Mouse (Mus musculus) CH12.LX (cell line): ENCODE measurements around the gene Rasl2-9. TPM values are rescaled to one million over a fixed set of nuclear protein-coding genes. Genes with fewer than 3 reads are reported as not detected.

Experiments
- DNase-seq: peaks from one replicate; pipeline ENCODE4 v3.0.0-alpha.2; 2013; ENCODE audit errors: extremely low read depth
- H3K27ac ChIP-seq: 2 replicates; pipeline ENCODE4 v1.5.1; 2012; ENCODE audit warnings: low read depth, mild to moderate bottlenecking, control low read depth, moderate library complexity; ENCODE audit not compliant: insufficient read depth
- H3K27me3 ChIP-seq: replicated peaks from 2 replicates; pipeline ENCODE3; 2012; ENCODE audit warnings: inconsistent platforms
- H3K36me3 ChIP-seq, 2 experiments: replicated peaks in 1 of 2; 2 replicates each; pipeline versions ENCODE3 to v1.6.1; 2012; ENCODE audit warnings: inconsistent platforms in 1 of 2, low read length in 1 of 2, mild to moderate bottlenecking in 1 of 2, mixed read lengths in 1 of 2, moderate library complexity in 1 of 2; ENCODE audit not compliant: control insufficient read depth in 1 of 2, insufficient read depth in 1 of 2
- H3K4me1 ChIP-seq, 2 experiments: 2 replicates each; pipeline ENCODE4 v1.6.1; 2012; ENCODE audit warnings: inconsistent platforms in 1 of 2, moderate library complexity in 1 of 2; ENCODE audit not compliant: insufficient read depth in 2 of 2, control insufficient read depth in 1 of 2
- H3K4me2 ChIP-seq: 2 replicates; pipeline ENCODE4 v1.6.1; 2012; ENCODE audit warnings: low read depth, mild to moderate bottlenecking, control low read depth; ENCODE audit not compliant: poor library complexity, insufficient read depth, severe bottlenecking
- H3K4me3 ChIP-seq, 3 experiments: fragments of 150-350 bp in 1 of 3; sonication (generic) in 1 of 3; replicated peaks in 1 of 3; 2 replicates each; pipeline versions ENCODE3 to v1.5.1; 2011 to 2012; ENCODE audit warnings: low read depth in 2 of 3, low read length in 2 of 3, mild to moderate bottlenecking in 2 of 3, moderate library complexity in 2 of 3, control low read depth in 1 of 3, improper control_type of control experiment in 1 of 3, inconsistent platforms in 1 of 3, mixed read lengths in 1 of 3; ENCODE audit not compliant: poor library complexity in 1 of 3
- H3K79me2 ChIP-seq: replicated peaks from 2 replicates; pipeline ENCODE4 v1.6.1; 2012; ENCODE audit warnings: mild to moderate bottlenecking, moderate library complexity; ENCODE audit not compliant: control insufficient read depth, poor library complexity, insufficient read depth, severe bottlenecking; ENCODE audit errors: extremely low read depth
- H3K9ac ChIP-seq: 2 replicates; pipeline ENCODE4 v1.6.1; 2012; ENCODE audit warnings: low read depth, mild to moderate bottlenecking, control low read depth, moderate library complexity; ENCODE audit not compliant: insufficient read depth
- H3K9me3 ChIP-seq: replicated peaks from 2 replicates; pipeline ENCODE3; 2012; ENCODE audit warnings: low read length, inconsistent platforms, mixed read lengths
- HCFC1 ChIP-seq: IDR thresholded peaks from 2 replicates; pipeline ENCODE4 v1.6.1; 2012; ENCODE audit warnings: low read depth, mild to moderate bottlenecking, inconsistent platforms, low read length, improper control_type of control experiment
- IRF4 ChIP-seq: IDR thresholded peaks from 2 replicates; pipeline ENCODE4 v1.6.1; 2014; ENCODE audit warnings: low read depth, mild to moderate bottlenecking, inconsistent platforms, low read length, improper control_type of control experiment
- MAFK ChIP-seq: IDR thresholded peaks from 2 replicates; pipeline ENCODE4 v1.6.1; 2011; ENCODE audit warnings: low read length, improper control_type of control experiment; ENCODE audit not compliant: insufficient replicate concordance
- MYC ChIP-seq: IDR thresholded peaks from 2 replicates; pipeline ENCODE4 v1.6.1; 2011; ENCODE audit warnings: low read depth, mild to moderate bottlenecking, improper control_type of control experiment, low read length
- NRF1 ChIP-seq: IDR thresholded peaks from 2 replicates; pipeline ENCODE4 v1.6.1; 2014; ENCODE audit warnings: low read depth, mild to moderate bottlenecking, inconsistent platforms, low read length, improper control_type of control experiment, moderate library complexity
- PAX5 ChIP-seq: IDR thresholded peaks from 2 replicates; pipeline ENCODE4 v1.6.1; 2012; ENCODE audit warnings: low read length, inconsistent platforms, mixed read lengths
- POLR2AphosphoS2 ChIP-seq: IDR thresholded peaks from 2 replicates; pipeline ENCODE4 v1.6.1; 2011; ENCODE audit warnings: low read depth, low read length, improper control_type of control experiment
- dilution Hi-C: fragments of 300-500 bp; cut with MboI; formaldehyde crosslinking; loops from 2 replicates; pipeline ENCODE4 v1.14.3; 2020; ENCODE audit warnings: low sequenced_read_pairs; ENCODE audit not compliant: extremely low pct_unique_long_range_greater_than_20kb, extremely low pct_ligation_motif_present
- in situ Hi-C: fragments of 300-500 bp; cut with MboI; formaldehyde crosslinking; loops from 3 replicates; pipeline ENCODE4 v1.14.3; 2019; ENCODE audit warnings: low sequenced_read_pairs, low pct_ligation_motif_present, low pct_unique_long_range_greater_than_20kb, mixed read lengths
- polyA plus RNA-seq: library from polyadenylated mRNA; unstranded; fragments of >175 nt; gene quantifications from 2 replicates; pipeline ENCODE4 v1.2.1, GENCODE M21; 2012; ENCODE audit warnings: low read depth; ENCODE audit not compliant: insufficient read length
- total RNA-seq, 2 experiments: library from RNA; depleted of rRNA; stranded (reverse); fragments of 300-350 nt in 1 of 2; fragments of >200 nt in 1 of 2; gene quantifications; 2 replicates each; pipeline ENCODE4 v1.2.3; 2012 to 2014

Gene Rasl2-9
- total and polyA plus RNA-seq, 3 experiments = 2.9 to 4.2 (median 2.9) TPM

DNA sequence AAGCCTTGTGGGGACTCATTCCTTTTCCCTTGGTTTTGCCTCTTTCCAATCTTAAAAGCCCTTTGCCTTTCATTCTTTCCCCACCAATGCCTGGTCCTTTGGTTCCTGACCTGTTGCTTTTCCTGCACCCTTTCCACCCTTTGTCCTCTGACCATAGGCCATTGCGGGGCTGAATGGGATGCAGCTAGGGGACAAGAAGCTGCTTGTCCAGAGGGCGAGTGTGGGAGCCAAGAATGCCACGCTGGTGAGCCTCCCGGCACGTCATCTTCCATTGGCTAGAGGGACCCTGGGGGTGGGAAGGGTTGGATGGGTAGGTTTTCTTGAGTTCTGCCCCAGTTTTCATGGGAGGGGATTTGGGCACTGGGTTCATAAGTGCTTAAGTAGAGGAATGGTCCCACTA is 50.8 kb downstream of the Rasl2-9 start:
- peaks cover 5 to 27% of the 10 kb centered on the region in 2 experiments for H3K4me1 ChIP-seq

More for the DNA sequence above, 50.8 kb downstream of the Rasl2-9 start:
- Histone ChIP-seq H3K27me3 (no peaks in the 10 kb centered on the region), H3K79me2 (peaks cover 69% of the 10 kb centered on the region), H3K9me3 (no peaks in the 10 kb centered on the region), H3K9ac (no peak overlapping the region), H3K4me3 (no peak overlapping the region), H3K4me2 (no peak overlapping the region), H3K36me3 (peaks cover 83 to 89% of the 10 kb centered on the region in 2 experiments), H3K27ac (no peak overlapping the region)
- in situ Hi-C loops (no loop called here), dilution Hi-C loops (no loop called here)
- TF ChIP-seq POLR2AphosphoS2 (no peak), MAFK (no peak), MYC (no peak), PAX5 (no peak), NRF1 (no peak), IRF4 (no peak), HCFC1 (no peak)
- no peak for DNase-seq

Other genes with a start within 250 kb of the Rasl2-9 start
Only the 20 nearest of the 24 such genes appear.
- gene Zfp628, start 210.7 kb downstream of the Rasl2-9 start, total RNA-seq (2012; rRNA removed) = 1.9 and 2.2 TPM in 2 replicates
- gene Zfp628, start 210.7 kb downstream of the Rasl2-9 start, total RNA-seq (2014; rRNA removed) = 0.42 and 0.87 TPM in 2 replicates
- 7.1 and 9.4 TPM in 2 replicates for gene Zfp628, start 210.7 kb downstream of the Rasl2-9 start, polyA plus RNA-seq
- 0.63 and 1.3 TPM in 2 replicates for gene Nat14, start 203.9 kb downstream of the Rasl2-9 start, total RNA-seq (2012; rRNA removed)
- 0.27 and 0.88 TPM in 2 replicates for gene Nat14, start 203.9 kb downstream of the Rasl2-9 start, total RNA-seq (2014; rRNA removed)
- gene Nat14, start 203.9 kb downstream of the Rasl2-9 start, polyA plus RNA-seq = 0.97 and 1.7 TPM in 2 replicates
- gene Ssc5d, start 200.2 kb downstream of the Rasl2-9 start, total RNA-seq (2012; rRNA removed) = 0.13 and 0.30 TPM in 2 replicates
- 0.08 and 0.09 TPM in 2 replicates for gene Ssc5d, start 200.2 kb downstream of the Rasl2-9 start, total RNA-seq (2014; rRNA removed)
- gene Ssc5d, start 200.2 kb downstream of the Rasl2-9 start, polyA plus RNA-seq = 1.5 and 1.6 TPM in 2 replicates
- gene Sbk2, start 161.5 kb downstream of the Rasl2-9 start, total RNA-seq (2012; rRNA removed) = 0.08 and 0.30 TPM in 2 replicates
- gene Sbk2, start 161.5 kb downstream of the Rasl2-9 start, total RNA-seq (2014; rRNA removed) = not detected in 2 replicates
- gene Sbk2, start 161.5 kb downstream of the Rasl2-9 start, polyA plus RNA-seq = 0.10 TPM in 1 of 2 replicates, not detected in the other
- gene Sbk3, start 154.8 kb downstream of the Rasl2-9 start, total RNA-seq (2012; rRNA removed) = not detected in 2 replicates
- not detected in 2 replicates for gene Sbk3, start 154.8 kb downstream of the Rasl2-9 start, total RNA-seq (2014; rRNA removed)
- gene Sbk3, start 154.8 kb downstream of the Rasl2-9 start, polyA plus RNA-seq = not detected in 2 replicates
- gene Zfp579, start 129.8 kb downstream of the Rasl2-9 start, total RNA-seq (2012; rRNA removed) = 2.8 and 3.4 TPM in 2 replicates
- gene Zfp579, start 129.8 kb downstream of the Rasl2-9 start, total RNA-seq (2014; rRNA removed) = 1.0 and 1.1 TPM in 2 replicates
- gene Zfp579, start 129.8 kb downstream of the Rasl2-9 start, polyA plus RNA-seq = 8.5 and 11.3 TPM in 2 replicates
- gene Zfp524, start 111.5 kb downstream of the Rasl2-9 start, total RNA-seq (2012; rRNA removed) = 7.9 and 8.4 TPM in 2 replicates
- gene Zfp524, start 111.5 kb downstream of the Rasl2-9 start, total RNA-seq (2014; rRNA removed) = 3.1 and 4.4 TPM in 2 replicates
- gene Zfp524, start 111.5 kb downstream of the Rasl2-9 start, polyA plus RNA-seq = 2.3 and 2.8 TPM in 2 replicates
- 23.7 and 24.3 TPM in 2 replicates for gene Fiz1, start 111.3 kb downstream of the Rasl2-9 start, total RNA-seq (2012; rRNA removed)
- 13.5 and 18.4 TPM in 2 replicates for gene Fiz1, start 111.3 kb downstream of the Rasl2-9 start, total RNA-seq (2014; rRNA removed)
- 37.1 and 40.8 TPM in 2 replicates for gene Fiz1, start 111.3 kb downstream of the Rasl2-9 start, polyA plus RNA-seq
- not detected in 2 replicates for gene Gm44973, start 110.5 kb downstream of the Rasl2-9 start, total RNA-seq (2012; rRNA removed)
- gene Gm44973, start 110.5 kb downstream of the Rasl2-9 start, total RNA-seq (2014; rRNA removed) = 1.3 and 2.1 TPM in 2 replicates
- 5.2 and 6.3 TPM in 2 replicates for gene Gm44973, start 110.5 kb downstream of the Rasl2-9 start, polyA plus RNA-seq
- 10.9 and 12.3 TPM in 2 replicates for gene Zfp865, start 105.6 kb downstream of the Rasl2-9 start, total RNA-seq (2012; rRNA removed)
- 3.7 and 4.0 TPM in 2 replicates for gene Zfp865, start 105.6 kb downstream of the Rasl2-9 start, total RNA-seq (2014; rRNA removed)
- 18.3 and 21.0 TPM in 2 replicates for gene Zfp865, start 105.6 kb downstream of the Rasl2-9 start, polyA plus RNA-seq
- 0.46 and 0.81 TPM in 2 replicates for gene Ccdc106, start 105.4 kb downstream of the Rasl2-9 start, total RNA-seq (2012; rRNA removed)
- 0.30 and 0.52 TPM in 2 replicates for gene Ccdc106, start 105.4 kb downstream of the Rasl2-9 start, total RNA-seq (2014; rRNA removed)
- gene Ccdc106, start 105.4 kb downstream of the Rasl2-9 start, polyA plus RNA-seq = not detected in 2 replicates
- not detected in 2 replicates for gene 4632433K11Rik, start 91.8 kb downstream of the Rasl2-9 start, total RNA-seq (2012; rRNA removed)
- not detected in 2 replicates for gene 4632433K11Rik, start 91.8 kb downstream of the Rasl2-9 start, total RNA-seq (2014; rRNA removed)
- gene 4632433K11Rik, start 91.8 kb downstream of the Rasl2-9 start, polyA plus RNA-seq = not detected in 2 replicates
- gene Zfp784, start 87.5 kb downstream of the Rasl2-9 start, total RNA-seq (2012; rRNA removed) = 1.0 and 1.5 TPM in 2 replicates
- gene Zfp784, start 87.5 kb downstream of the Rasl2-9 start, total RNA-seq (2014; rRNA removed) = 0.72 and 1.1 TPM in 2 replicates
- 0.53 and 1.4 TPM in 2 replicates for gene Zfp784, start 87.5 kb downstream of the Rasl2-9 start, polyA plus RNA-seq
- gene Zfp580, start 74.4 kb downstream of the Rasl2-9 start, total RNA-seq (2012; rRNA removed) = 1.6 and 2.6 TPM in 2 replicates
- 1.2 TPM in 2 replicates for gene Zfp580, start 74.4 kb downstream of the Rasl2-9 start, total RNA-seq (2014; rRNA removed)
- 9.4 and 15.6 TPM in 2 replicates for gene Zfp580, start 74.4 kb downstream of the Rasl2-9 start, polyA plus RNA-seq
- gene U2af2, start 63.8 kb downstream of the Rasl2-9 start, total RNA-seq (2012; rRNA removed) = 295 and 358 TPM in 2 replicates
- 282 and 293 TPM in 2 replicates for gene U2af2, start 63.8 kb downstream of the Rasl2-9 start, total RNA-seq (2014; rRNA removed)
- 449 and 469 TPM in 2 replicates for gene U2af2, start 63.8 kb downstream of the Rasl2-9 start, polyA plus RNA-seq
- gene Epn1, start 45.7 kb downstream of the Rasl2-9 start, total RNA-seq (2012; rRNA removed) = 68.9 and 72.9 TPM in 2 replicates
- 41.9 and 46.8 TPM in 2 replicates for gene Epn1, start 45.7 kb downstream of the Rasl2-9 start, total RNA-seq (2014; rRNA removed)
- gene Epn1, start 45.7 kb downstream of the Rasl2-9 start, polyA plus RNA-seq = 97.2 and 101 TPM in 2 replicates
- gene Rfpl4, start 9.0 kb downstream of the Rasl2-9 start, total RNA-seq (2012; rRNA removed) = not detected in 2 replicates
- gene Rfpl4, start 9.0 kb downstream of the Rasl2-9 start, total RNA-seq (2014; rRNA removed) = not detected in 2 replicates
- not detected in 2 replicates for gene Rfpl4, start 9.0 kb downstream of the Rasl2-9 start, polyA plus RNA-seq
- not detected in 2 replicates for gene Vmn1r55, start 23.7 kb upstream of the Rasl2-9 start, total RNA-seq (2012; rRNA removed)
- not detected in 2 replicates for gene Vmn1r55, start 23.7 kb upstream of the Rasl2-9 start, total RNA-seq (2014; rRNA removed)
- 0.01 TPM in 1 of 2 replicates, not detected in the other for gene Vmn1r55, start 23.7 kb upstream of the Rasl2-9 start, polyA plus RNA-seq
- not detected in 2 replicates for gene Vmn1r56, start 70.8 kb upstream of the Rasl2-9 start, total RNA-seq (2012; rRNA removed)
- gene Vmn1r56, start 70.8 kb upstream of the Rasl2-9 start, total RNA-seq (2014; rRNA removed) = not detected in 2 replicates
- not detected in 2 replicates for gene Vmn1r56, start 70.8 kb upstream of the Rasl2-9 start, polyA plus RNA-seq
- gene Vmn1r57, start 92.5 kb upstream of the Rasl2-9 start, total RNA-seq (2012; rRNA removed) = not detected in 2 replicates
- gene Vmn1r57, start 92.5 kb upstream of the Rasl2-9 start, total RNA-seq (2014; rRNA removed) = not detected in 2 replicates
- not detected in 2 replicates for gene Vmn1r57, start 92.5 kb upstream of the Rasl2-9 start, polyA plus RNA-seq